Mouse (Mus musculus): ENCODE results near the gene Pak7. TPM values are rescaled to one million over a fixed set of nuclear protein-coding genes. Genes with fewer than 3 reads are reported as not detected.

Gene Pak7
- polyA plus RNA-seq, 1 experiment from 2014 or later = not detected

GRCm38 (mm10) chr2:136048464-136048863, 339.3 kb downstream of the Pak7 start:
- no peak for TF ChIP-seq CTCF (IDR thresholded peaks at IDR 0.05)
- no peak for DNase-seq (ENCODE audit: low read depth, low spot score)
- ChIA-PET CTCF (no interaction called here), POLR2A (no interaction called here)
- peaks cover 23% of the 10 kb centered on the region for H3K27me3 ChIP-seq
- in situ Hi-C loops (cut with MboI; ENCODE audit: low pct_unique_long_range_greater_than_20kb) = no loop called here
- no peak for ATAC-seq

Other genes with a start within 250 kb of the Pak7 start
- gene Ankef1, start 113.9 kb upstream of the Pak7 start, polyA plus RNA-seq (2021) = not detected